Mouse (Mus musculus): Measurements from ENCODE around the gene Mast4.

Gene Mast4

GRCm38 (mm10) chr13:103241092-103241491, 93.2 kb downstream of the Mast4 start:
- no peak for DNase-seq (ENCODE audit: low read depth, low spot score)

GRCm38 (mm10) chr13:103239654-103240053, 94.6 kb downstream of the Mast4 start:
- no peak for DNase-seq (ENCODE audit: low read depth, low spot score)

GRCm38 (mm10) chr13:103238034-103238705, 96.1 kb downstream of the Mast4 start:
- no peak for DNase-seq (ENCODE audit: low read depth, low spot score)

GRCm38 (mm10) chr13:103232171-103232570, 102.1 kb downstream of the Mast4 start:
- DNase-seq (ENCODE audit: low read depth, low spot score) = no peak

- DNase-seq (ENCODE audit: low read depth, low spot score) = no peak
Measured at GRCm38 (mm10) chr13:103229069-103229468, 105.2 kb downstream of the Mast4 start.

- DNase-seq (ENCODE audit: low read depth, low spot score) = no peak
Measured at GRCm38 (mm10) chr13:103225895-103226815, 108.1 kb downstream of the Mast4 start.

GRCm38 (mm10) chr13:103225217-103225894, 108.9 kb downstream of the Mast4 start:
- no peak for DNase-seq (ENCODE audit: low read depth, low spot score)

- DNase-seq (ENCODE audit: low read depth, low spot score) = no peak
Measured at GRCm38 (mm10) chr13:103220479-103221064, 113.7 kb downstream of the Mast4 start.

GRCm38 (mm10) chr13:103219999-103220398, 114.3 kb downstream of the Mast4 start:
- no peak for DNase-seq (ENCODE audit: low read depth, low spot score)

- no peak for DNase-seq (ENCODE audit: low read depth, low spot score)
Measured at GRCm38 (mm10) chr13:103217486-103217885, 116.8 kb downstream of the Mast4 start.

- DNase-seq (ENCODE audit: low read depth, low spot score) = no peak
Measured at GRCm38 (mm10) chr13:103214506-103214905, 119.8 kb downstream of the Mast4 start.

GRCm38 (mm10) chr13:103211953-103212352, 122.3 kb downstream of the Mast4 start:
- DNase-seq (ENCODE audit: low read depth, low spot score) = no peak

GRCm38 (mm10) chr13:103211501-103211941, 122.8 kb downstream of the Mast4 start:
- no peak for DNase-seq (ENCODE audit: low read depth, low spot score)

- DNase-seq (ENCODE audit: low read depth, low spot score) = no peak
Measured at GRCm38 (mm10) chr13:103210746-103211145, 123.6 kb downstream of the Mast4 start.

- DNase-seq (ENCODE audit: low read depth, low spot score) = no peak
Measured at GRCm38 (mm10) chr13:103207199-103207598, 127.1 kb downstream of the Mast4 start.

- no peak for DNase-seq (ENCODE audit: low read depth, low spot score)
Measured at GRCm38 (mm10) chr13:103206644-103207043, 127.7 kb downstream of the Mast4 start.

GRCm38 (mm10) chr13:103205191-103205590, 129.1 kb downstream of the Mast4 start:
- DNase-seq (ENCODE audit: low read depth, low spot score) = no peak

- no peak for DNase-seq (ENCODE audit: low read depth, low spot score)
Measured at GRCm38 (mm10) chr13:103203376-103203895, 130.9 kb downstream of the Mast4 start.

- no peak for DNase-seq (ENCODE audit: low read depth, low spot score)
Measured at GRCm38 (mm10) chr13:103201016-103201760, 133.1 kb downstream of the Mast4 start.

GRCm38 (mm10) chr13:103199823-103200660, 134.3 kb downstream of the Mast4 start:
- no peak for DNase-seq (ENCODE audit: low read depth, low spot score)

All from retina, postnatal 7 days (tissue).